Mouse (Mus musculus) neutrophil, adult 5-6 weeks (primary cell): ENCODE data around the gene Tmem8b. TPM values are rescaled to one million over a fixed set of nuclear protein-coding genes. Genes with fewer than 3 reads are reported as not detected.
A peak's percentile ranks its signal among the peaks of the same experiment; 100 is the strongest.

ENCODE experiments used
- ATAC-seq: fragments of 151-379, 151-347 bp; 2 replicates; pipeline ENCODE4 v1.8.0; 2017; ENCODE audit warnings: mild to moderate bottlenecking, moderate TSS enrichment; ENCODE audit not compliant: insufficient number of reproducible peaks, poor library complexity, low FRiP score, severe bottlenecking; ENCODE audit errors: extremely low read depth
- total RNA-seq: library from RNA; stranded (forward); fragments of 200-1000 nt; gene quantifications from 2 replicates; pipeline ENCODE4 v1.2.3, GENCODE M21; 2017

Tmem8b gene
- 0.47 and 0.49 TPM in 2 replicates for total RNA-seq

GRCm38 (mm10) chr4:43668782-43669427, at the start of gene Tmem8b, which contains the start of gene Fam221b:
TSS of gene Tmem8b (plus strand) at chr4:43668971.
TSS of gene Fam221b (minus strand) at chr4:43669145.
- ATAC-seq, result peak; percentile 88

- ATAC-seq, result no peak
These were observed 48.5 kb upstream of the Tmem8b start for GRCm38 (mm10) chr4:43620146-43620778.

GRCm38 (mm10) chr4:43629106-43629817, 39.5 kb upstream of the Tmem8b start:
- ATAC-seq, result no peak

GRCm38 (mm10) chr4:43630030-43630581, 38.7 kb upstream of the Tmem8b start:
- ATAC-seq, result peak; percentile 60; the same call in 1 of the 2 replicates

GRCm38 (mm10) chr4:43630671-43631045, 38.1 kb upstream of the Tmem8b start:
- ATAC-seq, result no peak

- ATAC-seq, result no peak
These were observed 37.5 kb upstream of the Tmem8b start, which contains the start of gene Npr2 for GRCm38 (mm10) chr4:43631046-43631955. TSS of gene Npr2 (plus strand) at chr4:43631935.

GRCm38 (mm10) chr4:43631956-43632920, 36.5 kb upstream of the Tmem8b start:
- ATAC-seq, result no peak

- no peak for ATAC-seq
These were observed 35.5 kb upstream of the Tmem8b start for GRCm38 (mm10) chr4:43633296-43633695.

- ATAC-seq, result no peak
These were observed 35.0 kb upstream of the Tmem8b start for GRCm38 (mm10) chr4:43633736-43634135.

GRCm38 (mm10) chr4:43634621-43635374, 34.0 kb upstream of the Tmem8b start:
- no peak for ATAC-seq

GRCm38 (mm10) chr4:43636751-43637150, 32.0 kb upstream of the Tmem8b start:
- ATAC-seq, result no peak

- ATAC-seq, result no peak
These were observed 28.7 kb upstream of the Tmem8b start for GRCm38 (mm10) chr4:43640076-43640475.

GRCm38 (mm10) chr4:43640491-43640890, 28.3 kb upstream of the Tmem8b start:
- no peak for ATAC-seq

- ATAC-seq, result no peak
These were observed 19.0 kb upstream of the Tmem8b start for GRCm38 (mm10) chr4:43649783-43650182.

GRCm38 (mm10) chr4:43652726-43653125, 16.0 kb upstream of the Tmem8b start:
- no peak for ATAC-seq

- ATAC-seq, result no peak
These were observed 15.4 kb upstream of the Tmem8b start, which contains the start of gene Spag8 for GRCm38 (mm10) chr4:43653161-43654015. TSS of gene Spag8 (minus strand) at chr4:43653594.
